Mouse (Mus musculus) layer of hippocampus, adult 18-20 months (tissue): ENCODE measurements around the gene Tnfsf11. TPM values are rescaled to one million over a fixed set of nuclear protein-coding genes. Genes with fewer than 3 reads are reported as not detected.

ENCODE experiments used
- DNase-seq, 2 experiments: peaks; one replicate each; pipeline ENCODE4 v3.0.0; 2022; ENCODE audit warnings: low spot score in 2 of 2
- total RNA-seq, 2 experiments: library from RNA; stranded (reverse); gene quantifications; 2 replicates each; pipeline ENCODE4 v1.2.3; 2021

Tnfsf11 gene
- total RNA-seq, 2 experiments from 2014 or later: not detected

GRCm38 (mm10) chr14:78288903-78289302 is 18.9 kb downstream of the Tnfsf11 start:
- no peak for DNase-seq

- DNase-seq: peak; percentile 32 to 72
Measured at GRCm38 (mm10) chr14:78287906-78288800, 19.7 kb downstream of the Tnfsf11 start.

- DNase-seq: no peak
Measured at GRCm38 (mm10) chr14:78286011-78286548, 21.8 kb downstream of the Tnfsf11 start.

- DNase-seq: peak; percentile 27 to 67
Measured at GRCm38 (mm10) chr14:78282490-78282889, 25.4 kb downstream of the Tnfsf11 start.

GRCm38 (mm10) chr14:78276395-78276930 is 31.4 kb downstream of the Tnfsf11 start:
- peak in 1 of 2 experiments; percentile 53 for DNase-seq

- no peak for DNase-seq
Measured at GRCm38 (mm10) chr14:78274851-78275250, 33.0 kb downstream of the Tnfsf11 start.

- peak; percentile 76 to 84 for DNase-seq
Measured at GRCm38 (mm10) chr14:78274146-78274545, 33.7 kb downstream of the Tnfsf11 start.

- DNase-seq: peak in 1 of 2 experiments; percentile 63
Measured at GRCm38 (mm10) chr14:78273571-78273970, 34.3 kb downstream of the Tnfsf11 start.

GRCm38 (mm10) chr14:78264876-78265275 is 43.0 kb downstream of the Tnfsf11 start:
- DNase-seq: no peak

- no peak for DNase-seq
Measured at GRCm38 (mm10) chr14:78262596-78262995, 45.2 kb downstream of the Tnfsf11 start.

- no peak for DNase-seq
Measured at GRCm38 (mm10) chr14:78261246-78261645, 46.6 kb downstream of the Tnfsf11 start.

GRCm38 (mm10) chr14:78254017-78254416 is 53.8 kb downstream of the Tnfsf11 start:
- no peak for DNase-seq

GRCm38 (mm10) chr14:78246601-78247000 is 61.2 kb downstream of the Tnfsf11 start:
- no peak for DNase-seq

- DNase-seq: peak; percentile 10 to 41
Measured at GRCm38 (mm10) chr14:78244811-78245210, 63.0 kb downstream of the Tnfsf11 start.

GRCm38 (mm10) chr14:78239346-78239745 is 68.5 kb downstream of the Tnfsf11 start:
- no peak for DNase-seq

GRCm38 (mm10) chr14:78237238-78237637 is 70.6 kb downstream of the Tnfsf11 start:
- DNase-seq: no peak

GRCm38 (mm10) chr14:78236144-78236543 is 71.7 kb downstream of the Tnfsf11 start:
- no peak for DNase-seq

- no peak for DNase-seq
Measured at GRCm38 (mm10) chr14:78235296-78235695, 72.5 kb downstream of the Tnfsf11 start.

GRCm38 (mm10) chr14:78229012-78229411 is 78.8 kb downstream of the Tnfsf11 start:
- no peak for DNase-seq
